Mouse (Mus musculus) left cerebral cortex, adult 6 months (tissue): ENCODE results near the gene Etv6. TPM values are rescaled to one million over a fixed set of nuclear protein-coding genes. Genes with fewer than 3 reads are reported as not detected.

Experiments
- long read RNA-seq, 2 experiments: library from polyadenylated mRNA; unstranded; transcript quantifications; one replicate each; pipeline ENCODE4 v2.0.0; 2019 to 2020
- polyA plus RNA-seq: library from polyadenylated mRNA; unstranded; fragments of <200 nt; fragmentation: Nextera tagmentation; gene quantifications from 2 replicates; pipeline ENCODE4 v1.2.3, GENCODE M21; 2021

Gene Etv6
- polyA plus RNA-seq = 2.4 and 5.4 TPM in 2 replicates
- long read RNA-seq, experiment 1, full-length matches to known transcripts = 5 of 20 reads
- long read RNA-seq, experiment 1, partial matches to known transcripts = 12 of 20 reads
- long read RNA-seq, experiment 1, other reads (novel, unspliced or antisense) = 3 of 20 reads
- long read RNA-seq, experiment 2, full-length matches to known transcripts = 1 of 4 reads
- long read RNA-seq, experiment 2, partial matches to known transcripts = 0 of 4 reads
- long read RNA-seq, experiment 2, other reads (novel, unspliced or antisense) = 3 of 4 reads

GRCm38 (mm10) chr6:134035490-134036405 is at the start of gene Etv6:
Etv6 (plus strand) TSS chr6:134035700.

Other genes with a start within 250 kb of the Etv6 start
- gene Kap, start 181.9 kb upstream of the Etv6 start, polyA plus RNA-seq = not detected in 2 replicates